Comparison of ENCODE assay signal across 16 mouse cellular contexts in the genomic region with DNA sequence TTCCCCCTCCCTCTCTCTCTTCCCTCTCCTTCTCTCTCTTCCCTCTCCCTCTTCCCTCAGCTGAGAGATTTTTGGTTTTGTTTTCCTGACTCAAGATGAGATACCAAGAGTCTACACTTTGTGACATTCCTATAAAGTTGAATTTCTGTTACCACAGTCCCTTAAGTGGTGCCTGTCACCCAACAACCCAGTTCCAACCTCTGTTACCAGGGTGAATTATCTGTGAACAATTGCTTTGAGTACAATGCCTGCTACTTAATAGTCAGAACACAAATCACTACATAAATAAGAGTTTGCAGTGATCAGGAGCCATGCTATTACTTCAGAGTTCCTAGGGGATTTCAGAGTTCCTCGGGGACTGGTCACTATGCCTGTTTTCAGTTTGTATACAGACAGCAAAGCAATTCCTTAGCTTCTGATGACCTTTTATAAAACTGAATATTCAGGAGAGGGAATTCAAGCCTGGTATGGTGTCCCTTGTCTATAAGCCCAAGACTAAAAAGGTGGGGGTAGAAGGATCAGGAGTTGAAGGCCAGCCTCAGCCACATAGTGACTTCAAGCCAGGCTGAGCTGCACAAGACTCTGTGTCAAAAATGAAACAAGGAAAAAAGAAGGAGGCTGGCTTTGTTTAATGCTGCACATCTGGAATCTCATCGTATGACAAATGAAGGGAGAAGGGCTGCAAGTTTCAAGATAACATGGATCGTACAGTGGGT.
DNase-seq lines count a peak whose midpoint lies in the region; ATAC-seq and TF ChIP-seq lines count a peak whose summit lies in the region.
"Had no signal": no experiment of that assay in that cellular context is flagged by ENCODE, and none has a peak within 500 bp of the region (broad histone marks: within the 10 kb centered on the region; RNA-seq: fewer than 3 reads in every experiment).

No protein-coding gene starts in this region.

- H3K4me1 ChIP-seq in forebrain, embryonic 10.5 days = peaks cover 25% of the 10 kb centered on the region
- peaks cover 16% of the 10 kb centered on the region for H3K4me1 ChIP-seq in forebrain, embryonic 16.5 days (replicated peaks; ENCODE audit: control insufficient read depth, insufficient read depth, low read length)
- no peaks in the 10 kb centered on the region for H3K4me1 ChIP-seq in hindbrain, embryonic 16.5 days (ENCODE audit: control insufficient read depth, insufficient read depth, low read depth, low read length)
- H3K4me1 ChIP-seq in midbrain, embryonic 14.5 days (ENCODE audit: control insufficient read depth, insufficient read depth, low read length) = no peaks in the 10 kb centered on the region
- no peaks in the 10 kb centered on the region for H3K4me1 ChIP-seq in cerebellum, adult 2 months (ENCODE audit: control insufficient read depth, insufficient read depth, low read length)
- H3K4me1 ChIP-seq: intestine, embryonic 15.5 days had no signal

- no peak for TF ChIP-seq POLR2A in brain, embryonic 14.5 days (IDR thresholded peaks at IDR 0.05; ENCODE audit: borderline replicate concordance, extremely low read depth, insufficient read depth, insufficient read length, poor library complexity, severe bottlenecking)
- no peak for TF ChIP-seq POLR2A in cerebellum, adult 2 months (IDR thresholded peaks at IDR 0.05; ENCODE audit: borderline replicate concordance, insufficient read depth, low read length)

- H3K9ac ChIP-seq in forebrain, embryonic 16.5 days (replicated peaks; ENCODE audit: low read depth, low read length) = no peak overlapping the region
- H3K9ac ChIP-seq in hindbrain, embryonic 16.5 days (ENCODE audit: low read depth, low read length) = no peak overlapping the region
- no peak overlapping the region for H3K9ac ChIP-seq in midbrain, embryonic 14.5 days (replicated peaks; ENCODE audit: low read length)
- H3K9ac ChIP-seq: heart, embryonic 13.5 days; intestine, embryonic 15.5 days had no signal

- no peak for ATAC-seq in forebrain, embryonic 16.5 days
- ATAC-seq in hindbrain, embryonic 16.5 days = peak; percentile 68; the same call in 1 of the 2 replicates
- ATAC-seq in midbrain, embryonic 14.5 days (ENCODE audit: low FRiP score, low TSS enrichment) = no peak
- ATAC-seq: intestine, embryonic 15.5 days; Patski had no signal

- no peaks in the 10 kb centered on the region for H3K36me3 ChIP-seq in forebrain, embryonic 10.5 days (replicated peaks)
- no peaks in the 10 kb centered on the region for H3K36me3 ChIP-seq in forebrain, embryonic 16.5 days (ENCODE audit: control insufficient read depth, insufficient read depth)
- no peaks in the 10 kb centered on the region for H3K36me3 ChIP-seq in hindbrain, embryonic 16.5 days (ENCODE audit: control insufficient read depth, insufficient read depth, low read length)
- no peaks in the 10 kb centered on the region for H3K36me3 ChIP-seq in midbrain, embryonic 14.5 days (ENCODE audit: control insufficient read depth, insufficient read depth, low read length)
- H3K36me3 ChIP-seq: heart, embryonic 13.5 days; intestine, embryonic 15.5 days had no signal

- DNase-seq in forebrain, embryonic 10.5 days (ENCODE audit: extremely low spot score, low spot score) = no peak
- DNase-seq in brain, embryonic 14.5 days (ENCODE audit: low read depth) = peak; percentile 46
- DNase-seq in midbrain, embryonic 14.5 days = peak; percentile 20
- no peak for DNase-seq in retina, postnatal 1 day
- DNase-seq in Muller cell, postnatal 12 days (ENCODE audit: inconsistent ontology term) = no peak
- DNase-seq in cerebellum, adult 2 months = no peak
- DNase-seq: cerebellum, adult 11-12 months; cerebellum, postnatal 36 days; heart, postnatal 36 days; layer of hippocampus, postnatal 36 days; lung, adult 2 months had no signal

- H3K4me3 ChIP-seq in forebrain, embryonic 10.5 days = no peak overlapping the region
- no peak overlapping the region for H3K4me3 ChIP-seq in forebrain, embryonic 16.5 days (replicated peaks; ENCODE audit: low read length)
- H3K4me3 ChIP-seq in hindbrain, embryonic 16.5 days (ENCODE audit: low read length) = no peak overlapping the region
- H3K4me3 ChIP-seq in midbrain, embryonic 14.5 days (replicated peaks; ENCODE audit: low read depth, low read length) = no peak overlapping the region
- no peak overlapping the region for H3K4me3 ChIP-seq in cerebellum, adult 2 months (replicated peaks; ENCODE audit: insufficient read depth, low read depth, low read length)
- H3K4me3 ChIP-seq: heart, embryonic 13.5 days; intestine, embryonic 15.5 days had no signal

- 89% methylated on average over 3 of the region's 3 CpGs for WGBS in forebrain, embryonic 10.5 days
- WGBS in forebrain, embryonic 16.5 days = 59% methylated on average over 3 of the region's 3 CpGs
- 49% methylated on average over 3 of the region's 3 CpGs for WGBS in hindbrain, embryonic 16.5 days
- 45% methylated on average over 3 of the region's 3 CpGs for WGBS in midbrain, embryonic 14.5 days
- 72% methylated on average over 3 of the region's 3 CpGs for WGBS in cerebellum, adult 2 months

- no peaks in the 10 kb centered on the region for H3K27me3 ChIP-seq in forebrain, embryonic 10.5 days (ENCODE audit: poor library complexity, severe bottlenecking)
- no peaks in the 10 kb centered on the region for H3K27me3 ChIP-seq in forebrain, embryonic 16.5 days (replicated peaks; ENCODE audit: control insufficient read depth, insufficient read depth, low read length)
- H3K27me3 ChIP-seq in hindbrain, embryonic 16.5 days (replicated peaks; ENCODE audit: control insufficient read depth, insufficient read depth, low read length) = no peaks in the 10 kb centered on the region
- H3K27me3 ChIP-seq in midbrain, embryonic 14.5 days (ENCODE audit: control insufficient read depth, insufficient read depth, low read length) = no peaks in the 10 kb centered on the region
- no peaks in the 10 kb centered on the region for H3K27me3 ChIP-seq in cerebellum, adult 2 months (ENCODE audit: control insufficient read depth, insufficient read depth, low read length)
- H3K27me3 ChIP-seq: heart, embryonic 13.5 days; intestine, embryonic 15.5 days had no signal

- H3K9me3 ChIP-seq in forebrain, embryonic 10.5 days = no peaks in the 10 kb centered on the region
- no peaks in the 10 kb centered on the region for H3K9me3 ChIP-seq in forebrain, embryonic 16.5 days (ENCODE audit: control insufficient read depth, low read length)
- no peaks in the 10 kb centered on the region for H3K9me3 ChIP-seq in hindbrain, embryonic 16.5 days (ENCODE audit: control insufficient read depth, low read length)
- no peaks in the 10 kb centered on the region for H3K9me3 ChIP-seq in midbrain, embryonic 14.5 days (ENCODE audit: control insufficient read depth, low read length)
- H3K9me3 ChIP-seq: heart, embryonic 13.5 days; intestine, embryonic 15.5 days had no signal

- H3K4me2 ChIP-seq in forebrain, embryonic 16.5 days (ENCODE audit: low read length) = no peak overlapping the region
- no peak overlapping the region for H3K4me2 ChIP-seq in hindbrain, embryonic 16.5 days (ENCODE audit: low read length)
- H3K4me2 ChIP-seq in midbrain, embryonic 14.5 days (ENCODE audit: low read length) = no peak overlapping the region
- H3K4me2 ChIP-seq: heart, embryonic 13.5 days; intestine, embryonic 15.5 days had no signal

- no peak for TF ChIP-seq CTCF in brain, embryonic 14.5 days (IDR thresholded peaks at IDR 0.05; ENCODE audit: borderline replicate concordance, extremely low read depth, insufficient read depth, insufficient read length)
- TF ChIP-seq CTCF in cerebellum, adult 2 months (IDR thresholded peaks at IDR 0.05; ENCODE audit: borderline replicate concordance, insufficient read depth, low read depth, low read length) = no peak

- H3K27ac ChIP-seq in forebrain, embryonic 10.5 days = peak overlapping the region; percentile 3; the same call in 1 of the 2 replicates
- H3K27ac ChIP-seq in forebrain, embryonic 16.5 days (ENCODE audit: low read length) = no peak overlapping the region
- no peak overlapping the region for H3K27ac ChIP-seq in hindbrain, embryonic 16.5 days (ENCODE audit: low read depth, low read length)
- no peak overlapping the region for H3K27ac ChIP-seq in midbrain, embryonic 14.5 days (replicated peaks; ENCODE audit: low read depth, low read length)
- no peak overlapping the region for H3K27ac ChIP-seq in cerebellum, adult 2 months (ENCODE audit: insufficient read depth, low read length)
- H3K27ac ChIP-seq: heart, embryonic 13.5 days; intestine, embryonic 15.5 days had no signal

Comparison
In these comparisons a context has a peak if more than half of its experiments do, and no peak if none do; other contexts are left out.
1. DNase-seq: peak in brain, embryonic 14.5 days (single experiment) and midbrain, embryonic 14.5 days (single experiment); none in forebrain, embryonic 10.5 days (single experiment), retina, postnatal 1 day (single experiment), Muller cell, postnatal 12 days (single experiment) and cerebellum, adult 2 months (0 of 2).